Mouse (Mus musculus) lung, postnatal 0 days (tissue): ENCODE results near the gene Tnp2. TPM values are rescaled to one million over a fixed set of nuclear protein-coding genes. Genes with fewer than 3 reads are reported as not detected.

Source experiments
- ATAC-seq: fragments of 200-750 bp; cut with Nextera tagmentation; 2 replicates; pipeline ENCODE4 v1.8.0; 2017; ENCODE audit warnings: moderate library complexity
- DNase-seq: peaks from one replicate; pipeline ENCODE4 v3.0.0-alpha.2; 2016; ENCODE audit warnings: low spot score
- H3K27ac ChIP-seq: fragments of 300-500 bp; sonication (generic); 2 replicates; pipeline ENCODE4 v1.5.1; 2014; ENCODE audit warnings: antibody characterized with exemption, mild to moderate bottlenecking, low read length, mixed read lengths
- H3K27me3 ChIP-seq: fragments of 300-500 bp; sonication (generic); replicated peaks from 2 replicates; pipeline ENCODE4 v1.6.1; 2014; ENCODE audit warnings: low read length, mixed read lengths; ENCODE audit not compliant: insufficient read depth
- H3K36me3 ChIP-seq: fragments of 300-500 bp; sonication (generic); 2 replicates; pipeline ENCODE4 v1.6.1; 2014; ENCODE audit warnings: low read length, mixed read lengths; ENCODE audit not compliant: insufficient read depth
- H3K4me1 ChIP-seq: fragments of 300-500 bp; sonication (generic); 2 replicates; pipeline ENCODE4 v1.6.1; 2014; ENCODE audit warnings: antibody characterized with exemption, low read depth, low read length, mixed read lengths; ENCODE audit not compliant: insufficient read depth
- H3K4me2 ChIP-seq: fragments of 300-500 bp; sonication (generic); replicated peaks from 2 replicates; pipeline ENCODE4 v1.6.1; 2014; ENCODE audit warnings: low read depth, mild to moderate bottlenecking, low read length, moderate library complexity, mixed read lengths
- H3K4me3 ChIP-seq: fragments of 300-500 bp; sonication (generic); 2 replicates; pipeline ENCODE4 v1.5.1; 2014; ENCODE audit warnings: low read depth, low read length
- H3K9ac ChIP-seq: fragments of 300-500 bp; sonication (generic); replicated peaks from 2 replicates; pipeline ENCODE4 v1.6.1; 2014; ENCODE audit warnings: low read depth, mild to moderate bottlenecking
- H3K9me3 ChIP-seq: fragments of 300-500 bp; sonication (generic); 2 replicates; pipeline ENCODE4 v1.6.1; 2016; ENCODE audit warnings: low read length, mixed read lengths
- CTCF ChIP-seq: IDR thresholded peaks from 2 replicates; pipeline ENCODE4 v1.5.1; 2016; ENCODE audit warnings: antibody characterized with exemption, mild to moderate bottlenecking
- EP300 ChIP-seq: IDR thresholded peaks from 2 replicates; pipeline ENCODE4 v1.6.1; 2016; ENCODE audit warnings: antibody characterized with exemption, mild to moderate bottlenecking, control low read depth
- WGBS: fragments of 180-500 bp; shearing (Covaris S2); extraction: QIAGEN DNeasy Blood & Tissue Kit; methylation state at CpG from one replicate; pipeline ENCODE4 v1.1.7; 2014; 5-methylcytosine and 5-hydroxymethylcytosine counted together
- polyA plus RNA-seq: library from polyadenylated mRNA; unstranded; fragments of >200 nt; fragmentation: Nextera tagmentation; extraction: Ambion mirVana; gene quantifications from 2 replicates; pipeline ENCODE4 v1.2.1, GENCODE M21; 2015

Gene Tnp2
- polyA plus RNA-seq, 1 experiment from 2014 or later = not detected

DNA sequence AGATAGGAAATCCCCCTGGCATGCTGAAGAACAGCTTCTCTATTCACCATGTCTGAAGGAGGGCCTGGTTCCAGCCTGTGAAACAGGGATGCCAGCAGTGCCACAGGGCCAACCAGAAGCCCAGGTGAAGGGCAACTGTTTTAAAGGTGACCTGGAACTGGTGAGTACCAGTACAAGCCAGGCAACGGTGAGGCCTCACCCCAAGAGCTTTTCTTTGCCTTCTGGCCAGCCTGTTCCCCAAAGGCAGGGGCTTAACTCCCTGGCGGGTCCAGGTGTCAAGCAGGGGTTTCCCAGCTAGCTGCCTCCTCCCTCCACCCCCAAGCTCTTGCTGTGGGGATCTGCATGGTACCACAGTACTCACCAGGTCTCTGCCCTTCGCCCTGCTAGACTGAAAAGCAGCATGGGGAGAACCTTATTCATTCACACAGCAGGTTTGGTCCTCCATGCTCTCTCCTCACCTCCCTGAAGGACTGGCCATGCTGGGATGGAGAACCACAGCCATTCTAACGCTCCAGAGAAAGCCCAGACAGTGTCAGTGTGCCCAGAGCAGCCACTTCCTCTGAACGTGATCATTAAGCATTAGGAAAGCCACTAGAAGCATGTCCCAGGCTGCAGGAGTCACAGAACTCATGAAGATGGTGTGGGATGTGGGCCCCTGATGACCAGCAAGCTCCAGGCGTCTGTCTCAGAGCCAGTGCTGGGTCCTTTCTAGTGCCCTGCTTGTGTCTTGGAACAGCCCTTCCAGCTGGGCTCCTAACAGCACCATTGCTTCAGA is 5.9 kb downstream of the Tnp2 start:
- TF ChIP-seq EP300 (no peak), CTCF (no peak)
- no peak overlapping the region for H3K4me3 ChIP-seq

GRCm38 (mm10) chr16:10781862-10782371 is 6.5 kb downstream of the Tnp2 start:
- DNase-seq (peak; percentile 59), ATAC-seq (no peak)
- 62% methylated on average over 9 of the region's 9 CpGs for WGBS
- no peaks in the 10 kb centered on the region for H3K27me3 ChIP-seq
- no peak overlapping the region for H3K9ac ChIP-seq
- no peak overlapping the region for H3K4me2 ChIP-seq
- peaks cover 10% of the 10 kb centered on the region; the same call in 1 of the 2 replicates for H3K4me1 ChIP-seq
- H3K27ac ChIP-seq = no peak overlapping the region
- no peaks in the 10 kb centered on the region for H3K36me3 ChIP-seq
- no peak overlapping the region for H3K4me3 ChIP-seq
- no peaks in the 10 kb centered on the region for H3K9me3 ChIP-seq
- no peak for TF ChIP-seq CTCF
- TF ChIP-seq EP300 = no peak

More for the DNA sequence above, 5.9 kb downstream of the Tnp2 start:
- 0 out of 2 replicates have a peak overlapping the region, but pooled peaks have one; percentile 98 for H3K4me2 ChIP-seq
- DNase-seq (no peak), ATAC-seq (no peak)
- no peaks in the 10 kb centered on the region for H3K9me3 ChIP-seq
- H3K9ac ChIP-seq = no peak overlapping the region
- H3K27ac ChIP-seq = no peak overlapping the region
- peaks cover 10% of the 10 kb centered on the region; the same call in 1 of the 2 replicates for H3K4me1 ChIP-seq
- H3K27me3 ChIP-seq = no peaks in the 10 kb centered on the region
- no peaks in the 10 kb centered on the region for H3K36me3 ChIP-seq
- 54% methylated on average over 6 of the region's 6 CpGs for WGBS

- no peak for ATAC-seq
- DNase-seq = no peak
- no peak overlapping the region for H3K4me2 ChIP-seq
- no peak overlapping the region for H3K4me3 ChIP-seq
- H3K36me3 ChIP-seq = no peaks in the 10 kb centered on the region
- peaks cover 10% of the 10 kb centered on the region; the same call in 1 of the 2 replicates for H3K4me1 ChIP-seq
- no peaks in the 10 kb centered on the region for H3K27me3 ChIP-seq
- H3K27ac ChIP-seq = no peak overlapping the region
- no peak overlapping the region for H3K9ac ChIP-seq
- WGBS = 70% methylated on average over 5 of the region's 5 CpGs
- no peaks in the 10 kb centered on the region for H3K9me3 ChIP-seq
- no peak for TF ChIP-seq EP300
- no peak for TF ChIP-seq CTCF
These were observed 7.8 kb downstream of the Tnp2 start for GRCm38 (mm10) chr16:10780631-10781120.

DNA sequence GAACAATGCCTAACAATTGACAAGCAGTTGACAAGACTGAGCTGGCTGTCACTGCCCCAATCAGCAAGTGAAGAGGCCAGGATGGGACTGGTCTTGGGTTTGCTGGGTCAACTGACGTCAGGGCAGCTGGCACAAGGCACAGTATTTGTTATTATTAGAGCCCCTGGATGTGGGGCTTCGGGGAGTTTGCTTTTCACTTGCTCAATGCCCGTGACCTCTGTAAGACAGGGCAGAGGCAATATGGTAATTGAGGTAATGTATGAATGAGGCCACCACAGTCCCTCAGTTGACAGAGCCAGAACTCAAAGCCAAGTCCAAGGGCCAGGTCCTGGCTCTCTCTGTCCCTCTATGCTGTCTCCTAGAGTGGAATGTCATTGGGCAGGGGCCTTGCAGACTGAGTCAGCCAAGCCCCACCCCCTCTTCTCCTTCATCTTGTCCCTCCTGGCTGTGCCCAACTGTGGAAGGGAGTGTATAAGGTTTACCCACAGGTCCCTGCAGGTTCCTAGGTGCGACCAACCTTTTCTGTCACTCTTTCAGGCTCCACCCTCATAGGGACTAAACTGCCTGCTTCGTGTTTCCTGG is 10.8 kb downstream of the Tnp2 start:
- Histone ChIP-seq H3K9me3 (no peaks in the 10 kb centered on the region), H3K27ac (no peak overlapping the region), H3K4me3 (no peak overlapping the region), H3K27me3 (no peaks in the 10 kb centered on the region), H3K9ac (no peak overlapping the region), H3K36me3 (no peaks in the 10 kb centered on the region), H3K4me2 (no peak overlapping the region), H3K4me1 (0 out of 2 replicates have a peak, but pooled peaks cover 3% of the 10 kb centered on the region)
- DNase-seq (peak; percentile 25), ATAC-seq (peak; percentile 30)
- TF ChIP-seq EP300 (no peak), CTCF (no peak)
- WGBS = 57% methylated on average over 5 of the region's 5 CpGs

DNA sequence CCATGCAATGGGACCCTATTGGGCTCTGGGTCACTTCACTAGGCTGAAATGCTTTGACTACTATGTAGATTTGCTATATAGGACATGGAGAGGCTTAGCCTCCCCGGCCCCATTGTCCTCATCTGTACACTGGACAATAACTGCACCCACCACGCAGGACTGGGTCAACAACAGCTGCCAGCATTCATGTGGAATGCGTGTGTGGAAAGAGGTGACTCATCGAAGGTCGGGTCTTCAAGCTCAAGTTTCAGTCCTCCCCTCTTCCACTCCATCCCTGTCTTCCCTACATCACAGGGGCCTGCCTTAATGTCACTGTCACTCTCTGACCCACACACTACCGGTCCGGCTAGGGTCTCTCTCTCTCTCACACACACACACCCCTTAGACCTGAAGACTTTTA is 12.1 kb downstream of the Tnp2 start:
- Histone ChIP-seq H3K27ac (no peak overlapping the region), H3K4me1 (no peaks in the 10 kb centered on the region), H3K27me3 (no peaks in the 10 kb centered on the region), H3K9ac (no peak overlapping the region), H3K4me3 (no peak overlapping the region), H3K9me3 (no peaks in the 10 kb centered on the region), H3K4me2 (no peak overlapping the region), H3K36me3 (no peaks in the 10 kb centered on the region)
- WGBS = 28% methylated on average over 7 of the region's 7 CpGs
- DNase-seq (peak; percentile 61), ATAC-seq (peak; percentile 39; the same call in 1 of the 2 replicates)
- TF ChIP-seq CTCF (no peak), EP300 (no peak)

- WGBS = 38% methylated on average over 4 of the region's 4 CpGs
These were observed 13.7 kb downstream of the Tnp2 start for GRCm38 (mm10) chr16:10774726-10775125.

More at GRCm38 (mm10) chr16:10774726-10775125, 13.7 kb downstream of the Tnp2 start:
- H3K4me3 ChIP-seq = no peak overlapping the region
- no peak for ATAC-seq
- TF ChIP-seq EP300 (no peak), CTCF (no peak)
- H3K4me2 ChIP-seq = no peak overlapping the region
- H3K27ac ChIP-seq = no peak overlapping the region
- H3K36me3 ChIP-seq = no peaks in the 10 kb centered on the region
- no peak overlapping the region for H3K9ac ChIP-seq
- H3K4me1 ChIP-seq = no peaks in the 10 kb centered on the region
- no peak for DNase-seq
- no peaks in the 10 kb centered on the region for H3K9me3 ChIP-seq
- no peaks in the 10 kb centered on the region for H3K27me3 ChIP-seq
